Mouse (Mus musculus): ENCODE measurements around the gene Fosb. TPM values are rescaled to one million over a fixed set of nuclear protein-coding genes. Genes with fewer than 3 reads are reported as not detected.

Fosb gene
- polyA plus RNA-seq, 1 experiment from 2014 or later: 0.22 TPM

DNA sequence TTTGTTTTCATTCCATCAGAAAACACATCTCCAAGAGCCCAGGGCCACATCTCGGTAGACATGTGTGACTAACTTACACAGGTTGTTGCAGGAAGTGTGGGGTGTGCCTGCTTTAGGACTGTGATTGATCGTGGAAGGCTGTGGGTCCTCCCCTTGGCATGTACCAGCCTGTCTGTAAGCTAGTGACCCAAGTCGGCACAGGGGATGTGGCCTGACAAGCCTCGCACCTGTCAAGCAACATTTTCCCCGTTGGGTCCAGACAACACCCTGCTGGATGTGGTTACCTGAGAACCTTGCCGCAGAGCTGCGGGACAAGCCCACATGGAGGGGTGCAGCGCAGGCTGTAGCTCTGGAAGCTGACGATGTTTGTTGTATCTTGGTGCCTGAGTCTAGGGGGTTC is 12.6 kb upstream of the Fosb start:
- Histone ChIP-seq H3K27me3 (ENCODE audit: insufficient read depth, low read length) (no peaks in the 10 kb centered on the region), H3K9ac (replicated peaks; ENCODE audit: low read length) (no peak overlapping the region), H3K4me2 (replicated peaks; ENCODE audit: low read depth, low read length) (no peak overlapping the region), H3K9me3 (ENCODE audit: low read length) (no peaks in the 10 kb centered on the region), H3K4me3 (ENCODE audit: low read length) (no peak overlapping the region), H3K36me3 (ENCODE audit: insufficient read depth, low read length) (no peaks in the 10 kb centered on the region), H3K4me1 (ENCODE audit: insufficient read depth, low read length) (peaks cover 21% of the 10 kb centered on the region), H3K27ac (ENCODE audit: low read length) (no peak overlapping the region)
- 38% methylated on average over 9 of the region's 9 CpGs for WGBS
- no peak for ATAC-seq (ENCODE audit: low FRiP score, low TSS enrichment)

DNA sequence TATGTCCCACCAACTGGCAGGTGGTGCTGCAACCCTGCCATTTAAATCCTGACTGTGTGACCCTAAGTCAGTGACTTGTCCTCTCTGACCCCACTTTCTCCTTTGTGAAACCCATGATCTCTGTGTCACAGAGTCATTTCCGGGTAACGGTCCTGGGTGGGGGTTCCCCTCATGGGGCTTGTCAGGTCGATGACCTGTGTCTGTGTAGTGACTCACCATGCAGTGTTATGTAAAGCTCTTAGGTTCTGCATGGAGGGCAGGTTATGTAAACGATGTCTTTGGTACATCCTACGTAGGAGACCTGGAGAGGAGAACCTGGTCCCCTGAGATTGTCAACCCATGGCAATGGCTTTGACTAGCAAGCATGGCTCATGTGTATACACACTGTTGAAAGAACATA is 11.6 kb upstream of the Fosb start:
- Histone ChIP-seq H3K4me1 (ENCODE audit: insufficient read depth, low read length) (peaks cover 13% of the 10 kb centered on the region), H3K9ac (replicated peaks; ENCODE audit: low read length) (no peak overlapping the region), H3K4me3 (ENCODE audit: low read length) (no peak overlapping the region), H3K4me2 (replicated peaks; ENCODE audit: low read depth, low read length) (no peak overlapping the region), H3K27me3 (ENCODE audit: insufficient read depth, low read length) (no peaks in the 10 kb centered on the region; the same call in 1 of the 2 replicates), H3K27ac (ENCODE audit: low read length) (no peak overlapping the region), H3K36me3 (ENCODE audit: insufficient read depth, low read length) (no peaks in the 10 kb centered on the region), H3K9me3 (ENCODE audit: low read length) (no peaks in the 10 kb centered on the region)
- WGBS: 50% methylated on average over 5 of the region's 5 CpGs
- no peak for ATAC-seq (ENCODE audit: low FRiP score, low TSS enrichment)

DNA sequence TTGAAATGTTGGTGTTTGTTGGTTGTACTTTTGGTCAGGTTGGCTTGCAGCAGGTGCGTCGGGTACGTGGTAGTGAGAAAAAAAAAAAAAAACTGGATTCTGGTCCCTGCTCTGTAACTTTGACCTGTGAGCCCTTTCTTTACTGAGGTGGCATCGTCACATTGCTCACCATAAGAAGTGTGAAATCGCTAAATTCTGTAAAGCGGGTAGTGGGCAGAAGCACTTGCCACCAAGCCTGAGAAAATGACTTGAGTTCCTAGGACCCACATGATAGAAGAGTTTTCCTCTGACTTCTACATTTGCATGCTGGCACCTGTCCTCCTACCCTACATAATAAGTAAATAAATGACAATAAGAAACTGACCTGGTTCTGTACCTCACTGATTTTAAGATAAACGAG is 10.8 kb upstream of the Fosb start:
- Histone ChIP-seq H3K27ac (ENCODE audit: low read length) (no peak overlapping the region), H3K4me3 (ENCODE audit: low read length) (peak overlapping the region; percentile 49), H3K9me3 (ENCODE audit: low read length) (no peaks in the 10 kb centered on the region), H3K4me1 (ENCODE audit: insufficient read depth, low read length) (peaks cover 12% of the 10 kb centered on the region), H3K27me3 (ENCODE audit: insufficient read depth, low read length) (peaks cover 5% of the 10 kb centered on the region; the same call in 1 of the 2 replicates), H3K36me3 (ENCODE audit: insufficient read depth, low read length) (no peaks in the 10 kb centered on the region), H3K4me2 (replicated peaks; ENCODE audit: low read depth, low read length) (peak overlapping the region; percentile 80), H3K9ac (replicated peaks; ENCODE audit: low read length) (peak overlapping the region; percentile 49; the same call in 1 of the 2 replicates)
- ATAC-seq (ENCODE audit: low FRiP score, low TSS enrichment): no peak
- WGBS: 37% methylated on average over 7 of the region's 7 CpGs

DNA sequence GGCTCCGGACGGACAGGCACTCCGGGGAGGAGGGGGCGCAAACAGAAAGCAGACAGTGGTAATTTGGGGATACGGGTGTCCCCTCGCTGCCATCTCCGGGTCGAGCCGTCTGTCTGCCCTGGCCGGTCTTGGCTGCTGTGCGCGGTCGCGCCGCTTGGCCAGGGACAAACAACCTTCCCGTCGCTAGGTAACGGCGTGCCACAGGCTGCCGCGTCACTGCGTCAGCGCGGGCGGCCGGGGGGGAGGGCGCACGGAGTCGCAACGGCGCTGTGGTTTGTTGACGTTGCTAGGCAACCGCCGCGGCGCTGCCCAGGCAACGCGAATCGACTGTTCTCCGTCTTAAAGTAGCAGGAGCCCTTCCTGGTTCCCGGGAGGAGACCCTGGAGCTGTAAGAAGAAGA is 10.1 kb upstream of the Fosb start:
- peak; percentile 96 for ATAC-seq (ENCODE audit: low FRiP score, low TSS enrichment)
- H3K4me1 ChIP-seq (ENCODE audit: insufficient read depth, low read length): peaks cover 12% of the 10 kb centered on the region
- peaks cover 5% of the 10 kb centered on the region; the same call in 1 of the 2 replicates for H3K27me3 ChIP-seq (ENCODE audit: insufficient read depth, low read length)
- no peak overlapping the region for H3K27ac ChIP-seq (ENCODE audit: low read length)
- no peaks in the 10 kb centered on the region for H3K36me3 ChIP-seq (ENCODE audit: insufficient read depth, low read length)
- H3K4me3 ChIP-seq (ENCODE audit: low read length): peak overlapping the region; percentile 49
- peak overlapping the region; percentile 57 for H3K9ac ChIP-seq (replicated peaks; ENCODE audit: low read length)
- H3K9me3 ChIP-seq (ENCODE audit: low read length): no peaks in the 10 kb centered on the region
- peak overlapping the region; percentile 80 for H3K4me2 ChIP-seq (replicated peaks; ENCODE audit: low read depth, low read length)
- WGBS: under 1% methylated on average over 41 of the region's 41 CpGs

DNA sequence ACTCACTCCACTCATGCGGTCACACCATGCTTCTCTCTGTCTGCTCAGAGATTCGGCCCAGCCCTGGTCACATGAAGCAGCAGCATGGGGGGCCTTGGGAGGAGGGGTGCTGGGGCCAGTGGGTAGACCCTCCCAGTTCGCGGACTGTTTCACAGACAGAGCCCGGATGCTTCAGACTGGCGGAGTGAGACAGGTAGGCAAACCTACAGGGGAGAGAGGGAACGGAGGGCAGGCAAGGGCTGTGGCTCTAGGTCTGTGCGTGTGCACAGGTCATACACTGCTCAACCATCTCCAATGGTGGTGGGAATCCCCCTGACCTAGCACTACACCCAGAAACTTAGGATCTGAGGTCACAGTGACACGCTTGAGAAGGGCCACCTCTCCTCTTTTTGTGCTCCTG is 9.6 kb upstream of the Fosb start:
- H3K4me1 ChIP-seq (ENCODE audit: insufficient read depth, low read length): peaks cover 12% of the 10 kb centered on the region
- no peaks in the 10 kb centered on the region for H3K36me3 ChIP-seq (ENCODE audit: insufficient read depth, low read length)
- H3K27me3 ChIP-seq (ENCODE audit: insufficient read depth, low read length): peaks cover 5% of the 10 kb centered on the region; the same call in 1 of the 2 replicates
- peak overlapping the region; percentile 57 for H3K9ac ChIP-seq (replicated peaks; ENCODE audit: low read length)
- peak overlapping the region; percentile 49 for H3K4me3 ChIP-seq (ENCODE audit: low read length)
- peak; percentile 73 for ATAC-seq (ENCODE audit: low FRiP score, low TSS enrichment)
- peak overlapping the region; percentile 80 for H3K4me2 ChIP-seq (replicated peaks; ENCODE audit: low read depth, low read length)
- WGBS: 17% methylated on average over 9 of the region's 9 CpGs
- H3K27ac ChIP-seq (ENCODE audit: low read length): no peak overlapping the region
- H3K9me3 ChIP-seq (ENCODE audit: low read length): no peaks in the 10 kb centered on the region

DNA sequence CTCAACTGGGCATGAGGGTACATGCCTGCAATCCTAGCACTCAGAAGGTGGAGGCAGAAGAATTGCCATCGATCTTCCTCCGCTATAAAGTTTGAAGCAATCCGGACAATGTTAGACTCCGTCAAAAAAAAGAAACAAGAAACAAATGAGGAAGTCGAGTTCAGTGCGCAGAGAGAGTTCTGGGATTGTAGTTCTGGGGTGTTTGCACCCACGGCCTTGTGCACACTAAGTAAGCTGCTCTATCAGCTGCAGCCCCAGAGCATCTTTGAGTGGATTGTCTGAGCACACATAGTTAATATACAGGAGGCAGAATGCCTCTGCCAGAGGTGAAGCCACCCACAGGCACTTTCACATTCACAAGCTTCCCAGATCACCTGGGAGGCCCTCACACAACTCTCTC is 8.8 kb upstream of the Fosb start:
- H3K9me3 ChIP-seq (ENCODE audit: low read length): no peaks in the 10 kb centered on the region
- H3K4me3 ChIP-seq (ENCODE audit: low read length): no peak overlapping the region
- H3K4me2 ChIP-seq (replicated peaks; ENCODE audit: low read depth, low read length): no peak overlapping the region
- H3K27ac ChIP-seq (ENCODE audit: low read length): no peak overlapping the region
- peaks cover 5% of the 10 kb centered on the region; the same call in 1 of the 2 replicates for H3K27me3 ChIP-seq (ENCODE audit: insufficient read depth, low read length)
- H3K4me1 ChIP-seq (ENCODE audit: insufficient read depth, low read length): peaks cover 12% of the 10 kb centered on the region
- no peak for ATAC-seq (ENCODE audit: low FRiP score, low TSS enrichment)
- H3K36me3 ChIP-seq (ENCODE audit: insufficient read depth, low read length): no peaks in the 10 kb centered on the region
- no peak overlapping the region for H3K9ac ChIP-seq (replicated peaks; ENCODE audit: low read length)
- 76% methylated on average over 7 of the region's 7 CpGs for WGBS

DNA sequence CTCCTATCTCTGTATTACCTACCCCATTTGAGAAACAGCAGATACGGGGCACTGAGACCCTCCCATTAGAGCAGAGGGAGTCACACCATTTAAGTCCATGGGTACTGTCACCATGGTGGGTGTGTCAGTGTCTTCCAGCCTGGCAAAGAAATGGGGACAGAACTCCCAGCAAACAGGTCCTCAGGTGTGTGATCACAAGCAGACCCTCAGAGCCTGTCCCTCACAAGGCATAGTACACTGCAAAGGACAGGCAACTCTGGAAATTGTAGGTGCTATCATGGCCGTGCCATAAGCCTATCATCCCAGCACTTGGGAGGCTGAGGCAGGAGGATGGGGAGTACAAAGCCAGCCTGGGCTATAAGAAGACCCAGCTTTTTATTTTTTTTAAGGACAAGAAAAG is 8.3 kb upstream of the Fosb start:
- ATAC-seq (ENCODE audit: low FRiP score, low TSS enrichment): no peak
- H3K9me3 ChIP-seq (ENCODE audit: low read length): no peaks in the 10 kb centered on the region
- 70% methylated on average over 2 of the region's 2 CpGs for WGBS
- no peak overlapping the region for H3K27ac ChIP-seq (ENCODE audit: low read length)
- no peak overlapping the region for H3K9ac ChIP-seq (replicated peaks; ENCODE audit: low read length)
- no peaks in the 10 kb centered on the region for H3K36me3 ChIP-seq (ENCODE audit: insufficient read depth, low read length)
- H3K27me3 ChIP-seq (ENCODE audit: insufficient read depth, low read length): peaks cover 5% of the 10 kb centered on the region; the same call in 1 of the 2 replicates
- no peak overlapping the region for H3K4me3 ChIP-seq (ENCODE audit: low read length)
- no peak overlapping the region for H3K4me2 ChIP-seq (replicated peaks; ENCODE audit: low read depth, low read length)
- H3K4me1 ChIP-seq (ENCODE audit: insufficient read depth, low read length): peaks cover 12% of the 10 kb centered on the region

DNA sequence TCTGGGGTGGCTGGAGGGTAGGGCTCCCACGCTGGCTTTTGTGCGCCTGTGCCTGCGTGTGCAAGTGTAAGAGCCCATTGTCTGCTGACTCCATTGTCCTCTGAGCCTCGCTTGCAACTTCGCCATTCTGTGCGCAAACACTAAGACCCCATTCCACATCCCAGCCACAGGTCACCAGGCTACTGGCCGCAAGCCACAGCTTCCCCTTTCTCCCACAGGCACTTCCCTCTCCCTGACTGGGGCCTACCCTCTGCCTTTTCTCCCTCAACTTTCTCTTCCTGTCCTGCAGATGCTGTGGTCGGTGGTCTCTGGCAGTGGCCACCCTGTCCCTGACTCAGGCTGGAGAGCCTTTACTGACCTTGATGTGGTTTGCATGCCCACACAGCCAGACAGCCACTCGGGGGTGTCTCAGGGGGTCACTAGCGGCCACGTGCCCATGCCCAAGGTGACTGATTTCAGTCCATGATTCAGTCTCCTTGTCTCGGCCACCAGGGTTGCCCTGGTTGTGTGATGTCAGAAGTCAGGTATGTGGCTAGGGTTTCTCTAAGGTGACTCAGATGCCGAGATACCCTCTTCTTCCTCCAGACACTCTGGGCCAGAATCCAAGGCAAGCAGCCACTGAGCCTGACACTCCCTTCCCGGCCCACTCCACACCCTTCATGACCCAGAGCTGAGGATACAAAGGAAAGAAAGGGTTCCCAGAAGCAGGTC is 6.8 kb upstream of the Fosb start:
- H3K9me3 ChIP-seq (ENCODE audit: low read length): no peaks in the 10 kb centered on the region
- no peak for ATAC-seq (ENCODE audit: low FRiP score, low TSS enrichment)
- WGBS: 58% methylated on average over 14 of the region's 14 CpGs
- no peak overlapping the region for H3K4me2 ChIP-seq (replicated peaks; ENCODE audit: low read depth, low read length)
- H3K4me3 ChIP-seq (ENCODE audit: low read length): no peak overlapping the region
- H3K27ac ChIP-seq (ENCODE audit: low read length): no peak overlapping the region
- H3K9ac ChIP-seq (replicated peaks; ENCODE audit: low read length): no peak overlapping the region
- peaks cover 12% of the 10 kb centered on the region for H3K4me1 ChIP-seq (ENCODE audit: insufficient read depth, low read length)
- H3K27me3 ChIP-seq (ENCODE audit: insufficient read depth, low read length): peaks cover 5% of the 10 kb centered on the region; the same call in 1 of the 2 replicates
- H3K36me3 ChIP-seq (ENCODE audit: insufficient read depth, low read length): no peaks in the 10 kb centered on the region

DNA sequence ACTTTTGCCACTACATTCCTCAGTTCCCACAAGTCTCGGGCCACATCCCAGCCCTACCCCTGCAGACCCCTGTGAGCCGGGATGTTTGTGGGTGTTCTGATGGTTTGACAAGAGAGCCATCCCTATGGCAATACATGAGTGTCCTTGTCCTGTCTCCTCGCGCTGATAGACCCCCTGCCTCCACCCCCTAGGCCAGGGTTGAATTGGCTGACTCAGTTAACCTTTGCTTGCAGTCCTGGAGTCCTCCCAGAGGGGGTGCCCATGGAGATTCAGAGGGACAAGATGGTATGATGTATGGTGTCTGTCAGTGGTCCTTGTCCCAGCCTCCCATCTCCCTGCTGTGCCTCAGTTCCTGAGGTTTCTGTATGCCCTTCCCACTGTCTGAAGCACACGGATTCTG is 4.2 kb upstream of the Fosb start:
- Histone ChIP-seq H3K36me3 (ENCODE audit: insufficient read depth, low read length) (no peaks in the 10 kb centered on the region), H3K9ac (replicated peaks; ENCODE audit: low read length) (no peak overlapping the region), H3K27ac (ENCODE audit: low read length) (no peak overlapping the region), H3K4me2 (replicated peaks; ENCODE audit: low read depth, low read length) (no peak overlapping the region), H3K9me3 (ENCODE audit: low read length) (no peaks in the 10 kb centered on the region), H3K27me3 (ENCODE audit: insufficient read depth, low read length) (peaks cover 5% of the 10 kb centered on the region; the same call in 1 of the 2 replicates), H3K4me3 (ENCODE audit: low read length) (no peak overlapping the region), H3K4me1 (ENCODE audit: insufficient read depth, low read length) (peaks cover 6% of the 10 kb centered on the region; the same call in 1 of the 2 replicates)
- WGBS: 52% methylated on average over 5 of the region's 5 CpGs
- ATAC-seq (ENCODE audit: low FRiP score, low TSS enrichment): no peak

DNA sequence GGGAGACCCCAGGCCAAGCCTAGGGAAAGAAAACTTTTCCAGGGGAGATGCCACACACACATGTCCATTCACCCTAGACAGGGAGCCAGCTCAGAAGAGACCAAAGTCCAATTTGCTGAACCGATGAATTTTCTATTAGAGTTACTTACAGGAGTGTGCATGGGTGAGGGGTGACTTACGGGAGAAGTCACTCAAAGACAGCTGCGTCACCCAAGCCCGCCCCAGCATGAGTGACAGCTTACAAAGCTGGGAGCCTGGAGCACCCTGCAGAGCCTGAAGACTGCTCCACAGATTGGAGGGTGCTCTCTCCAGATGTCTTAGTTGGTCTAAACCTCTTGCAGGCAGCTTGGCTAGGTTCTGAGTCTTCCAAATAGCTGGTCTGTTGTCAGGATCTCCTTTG is 2.1 kb upstream of the Fosb start:
- Histone ChIP-seq H3K27me3 (ENCODE audit: insufficient read depth, low read length) (peaks cover 9% of the 10 kb centered on the region), H3K4me2 (replicated peaks; ENCODE audit: low read depth, low read length) (no peak overlapping the region), H3K4me3 (ENCODE audit: low read length) (no peak overlapping the region), H3K9me3 (ENCODE audit: low read length) (no peaks in the 10 kb centered on the region), H3K4me1 (ENCODE audit: insufficient read depth, low read length) (peaks cover 15% of the 10 kb centered on the region), H3K9ac (replicated peaks; ENCODE audit: low read length) (no peak overlapping the region), H3K36me3 (ENCODE audit: insufficient read depth, low read length) (no peaks in the 10 kb centered on the region), H3K27ac (ENCODE audit: low read length) (no peak overlapping the region)
- ATAC-seq (ENCODE audit: low FRiP score, low TSS enrichment): no peak
- WGBS: 25% methylated on average over 4 of the region's 4 CpGs

Measured in kidney, embryonic 16.5 days (tissue).